Mouse (Mus musculus) cerebellum, adult 2 months (tissue): ENCODE data around the gene Syt1. TPM values are rescaled to one million over a fixed set of nuclear protein-coding genes. Genes with fewer than 3 reads are reported as not detected.

Experiments used
- DNase-seq, 2 experiments: peaks; one replicate each; pipeline ENCODE4 v3.0.0; 2021
- H3K27ac ChIP-seq: fragments of 200-500 bp; 2 replicates; pipeline ENCODE4 v1.5.1; 2012; ENCODE audit warnings: low read length, control low read depth, inconsistent platforms; ENCODE audit not compliant: insufficient read depth
- H3K27me3 ChIP-seq: fragments of 200-500 bp; 2 replicates; pipeline ENCODE4 v1.6.1; 2012; ENCODE audit warnings: inconsistent platforms, mild to moderate bottlenecking, low read length, moderate library complexity; ENCODE audit not compliant: control insufficient read depth, insufficient read depth
- H3K4me1 ChIP-seq: fragments of 200-500 bp; 2 replicates; pipeline ENCODE4 v1.6.1; 2011; ENCODE audit warnings: low read length; ENCODE audit not compliant: control insufficient read depth, insufficient read depth
- H3K4me3 ChIP-seq: fragments of 200-500 bp; replicated peaks from 2 replicates; pipeline ENCODE3; 2011; ENCODE audit warnings: mild to moderate bottlenecking, low read depth, low read length, control low read depth; ENCODE audit not compliant: insufficient read depth
- CTCF ChIP-seq: fragments of 200-500 bp; IDR thresholded peaks from 2 replicates; pipeline ENCODE4 v1.5.1; 2011; ENCODE audit warnings: low read depth, mild to moderate bottlenecking, control low read depth, low read length, moderate library complexity, borderline replicate concordance; ENCODE audit not compliant: insufficient read depth
- POLR2A ChIP-seq: fragments of 200-500 bp; IDR thresholded peaks from 2 replicates; pipeline ENCODE4 v1.6.1; 2011; ENCODE audit warnings: low read length, control low read depth, borderline replicate concordance; ENCODE audit not compliant: insufficient read depth
- WGBS: fragments of 180-500 bp; shearing (Covaris S2); methylation state at CpG from one replicate; pipeline ENCODE4 v1.1.7; 2018; 5-methylcytosine and 5-hydroxymethylcytosine counted together
- polyA plus RNA-seq: library from polyadenylated mRNA; depleted of rRNA; stranded (reverse); fragments of >200 nt; gene quantifications from 2 replicates; pipeline ENCODE4 v1.2.3, GENCODE M21; 2012

Syt1 gene
- polyA plus RNA-seq, 1 experiment: 209 TPM

DNA sequence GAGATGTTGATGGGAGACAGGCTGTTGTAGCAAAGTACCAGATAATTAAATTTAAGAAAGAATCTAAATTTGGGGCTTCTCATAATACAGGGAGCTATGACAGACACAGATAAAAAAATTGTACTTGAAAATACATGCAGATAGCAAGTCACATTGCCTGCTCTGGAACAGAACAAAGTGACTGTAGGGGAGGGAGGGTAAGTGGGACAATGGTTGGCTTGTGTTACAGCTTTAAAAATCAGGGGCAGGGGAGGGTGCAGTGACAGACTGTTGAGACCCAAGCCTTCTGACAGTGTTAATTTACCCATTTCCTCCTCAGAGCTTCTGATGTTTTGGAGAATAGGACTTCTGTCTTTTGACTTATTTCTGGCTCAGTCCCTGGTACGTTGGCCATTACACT, 126.3 kb downstream of the Syt1 start:
- H3K4me1 ChIP-seq: no peaks in the 10 kb centered on the region; the same call in 1 of the 2 replicates
- TF ChIP-seq POLR2A (no peak), CTCF (no peak)
- no peaks in the 10 kb centered on the region for H3K27me3 ChIP-seq
- DNase-seq: no peak
- no peak overlapping the region for H3K27ac ChIP-seq
- WGBS: 55% methylated on average over 1 of the region's 1 CpGs
- H3K4me3 ChIP-seq: no peak overlapping the region

DNA sequence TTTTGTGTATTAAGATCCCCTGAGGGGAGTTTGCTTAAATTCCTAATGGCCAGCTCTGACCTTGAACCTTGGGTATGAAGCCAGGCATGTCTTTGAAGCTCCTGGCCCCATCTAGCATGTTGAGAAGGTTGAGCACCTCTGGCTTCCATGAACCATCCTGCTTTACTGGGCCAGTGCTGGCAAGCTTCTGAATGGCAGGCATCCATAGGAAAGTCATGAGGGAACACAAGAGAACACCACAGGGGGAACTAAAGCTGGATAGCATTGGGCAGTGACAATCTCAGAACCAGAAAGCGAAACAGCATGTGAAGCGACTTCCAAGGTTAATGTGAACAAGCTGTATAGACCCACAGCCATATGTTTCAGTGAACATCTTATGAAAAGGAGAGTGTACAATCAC, 130.4 kb downstream of the Syt1 start:
- peak; percentile 40 to 69 for DNase-seq
- TF ChIP-seq CTCF: no peak
- no peak for TF ChIP-seq POLR2A
- no peak overlapping the region for H3K27ac ChIP-seq
- H3K4me1 ChIP-seq: no peaks in the 10 kb centered on the region; the same call in 1 of the 2 replicates
- WGBS: 58% methylated on average over 2 of the region's 2 CpGs
- H3K27me3 ChIP-seq: no peaks in the 10 kb centered on the region
- no peak overlapping the region for H3K4me3 ChIP-seq

DNA sequence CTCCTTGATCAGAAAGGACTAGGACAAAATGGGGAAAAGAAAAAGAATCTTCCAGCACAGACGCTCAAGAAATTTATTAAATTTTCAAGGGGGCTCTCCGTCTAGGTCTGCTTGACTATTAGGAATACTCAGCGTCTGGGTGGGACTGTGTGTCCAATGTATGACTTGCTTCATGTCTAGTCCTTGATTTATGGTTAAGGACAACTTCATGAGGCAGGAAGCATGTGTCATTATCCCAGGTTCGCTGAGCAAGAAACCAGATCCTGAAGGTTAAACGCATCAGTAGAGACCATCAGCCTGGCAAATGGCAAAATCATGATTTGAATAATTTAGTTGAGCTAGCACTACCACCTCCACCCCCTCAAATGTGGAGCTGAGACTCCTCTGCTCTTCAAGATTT, 135.1 kb downstream of the Syt1 start:
- H3K4me1 ChIP-seq: peaks cover 2% of the 10 kb centered on the region; the same call in 1 of the 2 replicates
- DNase-seq: no peak
- no peak overlapping the region for H3K27ac ChIP-seq
- TF ChIP-seq CTCF (no peak), POLR2A (no peak)
- 94% methylated on average over 5 of the region's 5 CpGs for WGBS
- no peaks in the 10 kb centered on the region for H3K27me3 ChIP-seq
- H3K4me3 ChIP-seq: no peak overlapping the region

DNA sequence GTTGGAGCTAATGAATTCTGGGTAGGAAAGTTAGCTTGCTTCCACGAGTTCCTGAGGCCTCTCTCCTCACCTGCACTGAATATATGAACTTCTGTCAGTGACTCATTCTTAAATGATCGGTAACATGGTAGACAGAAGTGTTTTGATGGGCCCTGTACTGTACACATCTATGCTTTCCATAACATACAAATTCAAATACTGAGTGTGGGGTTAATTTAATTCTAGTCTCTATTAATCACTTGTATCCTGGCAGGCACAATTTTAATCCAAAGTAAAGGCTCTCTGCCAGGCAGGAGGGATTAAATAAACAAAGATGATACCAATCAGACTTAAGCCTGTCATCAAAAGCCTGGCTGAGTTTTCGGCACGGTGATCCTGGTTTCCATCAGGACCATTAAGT, 136.1 kb downstream of the Syt1 start:
- Histone ChIP-seq H3K27ac (no peak overlapping the region), H3K4me3 (no peak overlapping the region), H3K27me3 (no peaks in the 10 kb centered on the region), H3K4me1 (peaks cover 3% of the 10 kb centered on the region; the same call in 1 of the 2 replicates)
- TF ChIP-seq CTCF (no peak), POLR2A (no peak)
- 63% methylated on average over 4 of the region's 4 CpGs for WGBS
- DNase-seq: no peak

DNA sequence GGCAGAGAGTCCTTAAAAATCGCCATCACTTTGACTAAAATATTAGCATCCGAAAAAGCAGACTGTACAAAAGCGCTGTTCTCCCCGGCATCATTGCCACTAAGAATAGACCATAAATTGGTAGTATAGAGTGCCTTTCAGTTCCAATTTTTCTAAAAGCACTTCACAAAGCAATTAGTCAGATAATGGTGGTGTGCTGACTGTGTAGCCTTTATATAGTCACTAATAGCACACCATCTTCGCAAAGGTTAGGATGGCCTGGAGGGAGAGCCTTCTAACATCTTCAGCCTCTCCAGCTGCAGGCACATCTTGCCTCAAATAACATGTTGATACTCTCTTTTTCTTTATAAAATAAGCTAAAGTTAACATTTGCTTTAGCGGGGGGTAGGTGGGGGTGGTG, 138.4 kb downstream of the Syt1 start:
- Histone ChIP-seq H3K27ac (no peak overlapping the region), H3K27me3 (no peaks in the 10 kb centered on the region), H3K4me3 (no peak overlapping the region), H3K4me1 (peaks cover 8% of the 10 kb centered on the region; the same call in 1 of the 2 replicates)
- WGBS: 92% methylated on average over 6 of the region's 6 CpGs
- no peak for TF ChIP-seq CTCF
- no peak for TF ChIP-seq POLR2A
- no peak for DNase-seq

DNA sequence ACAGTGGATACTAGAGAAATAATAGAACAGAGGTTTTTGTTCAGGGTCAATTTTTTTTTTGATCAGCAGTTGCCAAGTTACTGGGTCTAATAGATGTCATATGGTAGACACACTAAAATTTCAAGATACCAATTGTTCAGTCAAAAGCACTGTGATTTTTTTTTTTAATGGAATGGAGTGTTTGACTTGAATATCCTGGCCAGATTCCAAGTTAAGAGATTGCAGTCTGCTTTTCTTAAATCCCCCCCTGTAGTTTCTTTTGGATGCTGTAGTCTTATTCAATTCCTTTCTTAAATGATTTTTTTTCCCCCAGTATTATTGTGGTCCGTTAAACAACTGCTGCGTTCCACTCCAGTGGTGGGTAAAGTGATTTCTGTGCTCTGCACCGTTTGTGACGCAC, 140.2 kb downstream of the Syt1 start:
- 61% methylated on average over 4 of the region's 4 CpGs for WGBS
- TF ChIP-seq CTCF (no peak), POLR2A (no peak)
- Histone ChIP-seq H3K27me3 (no peaks in the 10 kb centered on the region), H3K4me3 (no peak overlapping the region), H3K27ac (peak overlapping the region; percentile 13; the same call in 1 of the 2 replicates), H3K4me1 (peaks cover 11% of the 10 kb centered on the region; the same call in 1 of the 2 replicates)
- DNase-seq: no peak

DNA sequence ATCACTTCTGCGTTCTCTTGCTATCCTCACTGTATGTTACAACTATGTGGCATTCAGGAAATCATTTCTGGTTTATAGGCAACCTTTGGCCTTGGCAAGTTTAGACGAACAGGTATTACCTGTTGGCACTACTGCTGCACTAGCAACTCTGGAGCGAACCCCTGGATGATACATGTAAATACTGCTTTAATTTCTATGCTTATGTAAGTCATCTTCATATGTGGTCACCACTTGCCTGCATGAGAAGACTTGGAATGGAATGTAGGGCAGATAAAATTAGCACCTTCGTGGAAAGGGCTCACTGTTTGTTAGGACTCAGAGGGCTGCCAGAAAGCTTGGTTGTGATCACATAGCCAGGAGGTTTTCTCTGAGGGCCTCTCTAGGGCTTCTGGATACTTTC, 142.6 kb downstream of the Syt1 start:
- Histone ChIP-seq H3K4me3 (no peak overlapping the region), H3K27ac (peak overlapping the region; percentile 94), H3K27me3 (no peaks in the 10 kb centered on the region), H3K4me1 (peaks cover 11% of the 10 kb centered on the region; the same call in 1 of the 2 replicates)
- peak; percentile 66 to 91 for DNase-seq
- TF ChIP-seq POLR2A (no peak), CTCF (no peak)
- WGBS: 8% methylated on average over 4 of the region's 4 CpGs

DNA sequence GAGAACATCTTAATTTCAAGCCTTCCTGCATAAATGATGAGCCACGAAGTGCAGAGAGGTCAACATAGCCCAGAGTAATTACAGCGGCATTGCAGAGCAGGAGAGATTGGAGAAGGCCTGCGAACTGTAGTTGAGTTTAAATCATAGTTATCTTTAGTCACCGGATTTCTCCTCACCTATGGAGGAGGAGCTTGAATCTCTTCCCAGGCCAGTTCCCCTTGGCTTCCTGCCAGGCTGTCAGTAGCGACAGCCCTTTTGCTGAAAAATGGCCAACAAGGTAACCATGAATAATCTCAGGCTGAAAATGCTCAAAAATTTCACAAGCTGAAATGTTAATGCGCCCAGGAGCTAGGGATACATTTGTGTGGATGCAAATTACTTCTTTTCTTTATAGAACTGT, 143.6 kb downstream of the Syt1 start:
- WGBS: 13% methylated on average over 6 of the region's 6 CpGs
- TF ChIP-seq POLR2A: no peak
- no peak for TF ChIP-seq CTCF
- no peaks in the 10 kb centered on the region for H3K27me3 ChIP-seq
- H3K4me3 ChIP-seq: no peak overlapping the region
- H3K27ac ChIP-seq: peak overlapping the region; percentile 59; the same call in 1 of the 2 replicates
- DNase-seq: peak; percentile 88 to 95
- H3K4me1 ChIP-seq: peaks cover 11% of the 10 kb centered on the region; the same call in 1 of the 2 replicates
